Mouse (Mus musculus) layer of hippocampus, adult 18-20 months (tissue): ENCODE data around the gene Ubash3b. TPM values are rescaled to one million over a fixed set of nuclear protein-coding genes. Genes with fewer than 3 reads are reported as not detected.

Experiments used
- DNase-seq, 2 experiments: peaks; one replicate each; pipeline ENCODE4 v3.0.0; 2022; ENCODE audit warnings: low spot score in 2 of 2
- total RNA-seq, 2 experiments: library from RNA; stranded (reverse); gene quantifications; 2 replicates each; pipeline ENCODE4 v1.2.3; 2021

Ubash3b gene
- total RNA-seq, 2 experiments from 2014 or later: 27.6 to 28.4 TPM

GRCm38 (mm10) chr9:41060617-41061016, 100.9 kb downstream of the Ubash3b start:
- DNase-seq: no peak

- DNase-seq: no peak
Observed at GRCm38 (mm10) chr9:41058765-41059535, 102.5 kb downstream of the Ubash3b start.

GRCm38 (mm10) chr9:41054166-41054565, 107.3 kb downstream of the Ubash3b start:
- peak; percentile 89 to 96 for DNase-seq

GRCm38 (mm10) chr9:41053478-41053877, 108.0 kb downstream of the Ubash3b start:
- DNase-seq: no peak

- no peak for DNase-seq
Observed at GRCm38 (mm10) chr9:41051080-41051932, 110.2 kb downstream of the Ubash3b start.

- DNase-seq: no peak
Observed at GRCm38 (mm10) chr9:41050331-41051079, 111.0 kb downstream of the Ubash3b start.

GRCm38 (mm10) chr9:41049282-41049681, 112.2 kb downstream of the Ubash3b start:
- no peak for DNase-seq

- no peak for DNase-seq
Observed at GRCm38 (mm10) chr9:41048820-41049219, 112.7 kb downstream of the Ubash3b start.

- no peak for DNase-seq
Observed at GRCm38 (mm10) chr9:41048216-41048615, 113.3 kb downstream of the Ubash3b start.

GRCm38 (mm10) chr9:41047654-41048053, 113.8 kb downstream of the Ubash3b start:
- DNase-seq: no peak

- peak; percentile 81 to 97 for DNase-seq
Observed at GRCm38 (mm10) chr9:41044626-41045025, 116.9 kb downstream of the Ubash3b start.

- no peak for DNase-seq
Observed at GRCm38 (mm10) chr9:41043641-41044040, 117.9 kb downstream of the Ubash3b start.

GRCm38 (mm10) chr9:41041404-41041803, 120.1 kb downstream of the Ubash3b start:
- DNase-seq: no peak

- no peak for DNase-seq
Observed at GRCm38 (mm10) chr9:41038150-41038664, 123.3 kb downstream of the Ubash3b start.

GRCm38 (mm10) chr9:41031590-41032489, 129.7 kb downstream of the Ubash3b start:
- peak in 1 of 2 experiments; percentile 37 for DNase-seq

- no peak for DNase-seq
Observed at GRCm38 (mm10) chr9:41029827-41030226, 131.7 kb downstream of the Ubash3b start.

- DNase-seq: peak in 1 of 2 experiments; percentile 78
Observed at GRCm38 (mm10) chr9:41028470-41028869, 133.0 kb downstream of the Ubash3b start.

GRCm38 (mm10) chr9:41021690-41022089, 139.8 kb downstream of the Ubash3b start:
- DNase-seq: no peak

- DNase-seq: peak; percentile 60 to 78
Observed at GRCm38 (mm10) chr9:41020486-41020885, 141.0 kb downstream of the Ubash3b start.

- no peak for DNase-seq
Observed at GRCm38 (mm10) chr9:41014512-41014911, 147.0 kb downstream of the Ubash3b start.
